Mouse (Mus musculus) liver, postnatal 0 days (tissue): ENCODE data around the gene Car5b.

Experiments
- CTCF ChIP-seq: sonication (generic); IDR thresholded peaks from 2 replicates; pipeline ENCODE4 v1.5.1; 2016; ENCODE audit warnings: antibody characterized with exemption, low read depth
- EP300 ChIP-seq: IDR thresholded peaks from 2 replicates; pipeline ENCODE4 v1.6.1; 2016; ENCODE audit warnings: antibody characterized with exemption, low read depth, mild to moderate bottlenecking

GRCm38 (mm10) chrX:163996754-163997153 is 31.0 kb downstream of the Car5b start:
- no peak for TF ChIP-seq EP300
- TF ChIP-seq CTCF, result no peak
